Mouse (Mus musculus) CH12.LX (cell line): ENCODE measurements around the gene Rab25. TPM values are rescaled to one million over a fixed set of nuclear protein-coding genes. Genes with fewer than 3 reads are reported as not detected.

Experiments used
- DNase-seq: peaks from one replicate; pipeline ENCODE4 v3.0.0-alpha.2; 2013; ENCODE audit errors: extremely low read depth
- H3K27ac ChIP-seq: 2 replicates; pipeline ENCODE4 v1.5.1; 2012; ENCODE audit warnings: low read depth, mild to moderate bottlenecking, control low read depth, moderate library complexity; ENCODE audit not compliant: insufficient read depth
- H3K27me3 ChIP-seq: replicated peaks from 2 replicates; pipeline ENCODE3; 2012; ENCODE audit warnings: inconsistent platforms
- H3K36me3 ChIP-seq, 2 experiments: replicated peaks in 1 of 2; 2 replicates each; pipeline versions ENCODE3 to v1.6.1; 2012; ENCODE audit warnings: inconsistent platforms in 1 of 2, low read length in 1 of 2, mild to moderate bottlenecking in 1 of 2, mixed read lengths in 1 of 2, moderate library complexity in 1 of 2; ENCODE audit not compliant: control insufficient read depth in 1 of 2, insufficient read depth in 1 of 2
- H3K4me1 ChIP-seq, 2 experiments: 2 replicates each; pipeline ENCODE4 v1.6.1; 2012; ENCODE audit warnings: inconsistent platforms in 1 of 2, moderate library complexity in 1 of 2; ENCODE audit not compliant: insufficient read depth in 2 of 2, control insufficient read depth in 1 of 2
- H3K4me2 ChIP-seq: 2 replicates; pipeline ENCODE4 v1.6.1; 2012; ENCODE audit warnings: low read depth, mild to moderate bottlenecking, control low read depth; ENCODE audit not compliant: poor library complexity, insufficient read depth, severe bottlenecking
- H3K4me3 ChIP-seq, 3 experiments: fragments of 150-350 bp in 1 of 3; sonication (generic) in 1 of 3; replicated peaks in 1 of 3; 2 replicates each; pipeline versions ENCODE3 to v1.5.1; 2011 to 2012; ENCODE audit warnings: low read depth in 2 of 3, low read length in 2 of 3, mild to moderate bottlenecking in 2 of 3, moderate library complexity in 2 of 3, control low read depth in 1 of 3, improper control_type of control experiment in 1 of 3, inconsistent platforms in 1 of 3, mixed read lengths in 1 of 3; ENCODE audit not compliant: poor library complexity in 1 of 3
- H3K79me2 ChIP-seq: replicated peaks from 2 replicates; pipeline ENCODE4 v1.6.1; 2012; ENCODE audit warnings: mild to moderate bottlenecking, moderate library complexity; ENCODE audit not compliant: control insufficient read depth, poor library complexity, insufficient read depth, severe bottlenecking; ENCODE audit errors: extremely low read depth
- H3K9ac ChIP-seq: 2 replicates; pipeline ENCODE4 v1.6.1; 2012; ENCODE audit warnings: low read depth, mild to moderate bottlenecking, control low read depth, moderate library complexity; ENCODE audit not compliant: insufficient read depth
- H3K9me3 ChIP-seq: replicated peaks from 2 replicates; pipeline ENCODE3; 2012; ENCODE audit warnings: low read length, inconsistent platforms, mixed read lengths
- IRF4 ChIP-seq: IDR thresholded peaks from 2 replicates; pipeline ENCODE4 v1.6.1; 2014; ENCODE audit warnings: low read depth, mild to moderate bottlenecking, inconsistent platforms, low read length, improper control_type of control experiment
- KAT2A ChIP-seq: IDR thresholded peaks from 2 replicates; pipeline ENCODE4 v1.6.1; 2012; ENCODE audit warnings: low read length, improper control_type of control experiment, inconsistent platforms; ENCODE audit not compliant: insufficient replicate concordance
- MAX ChIP-seq: IDR thresholded peaks from 2 replicates; pipeline ENCODE4 v1.6.1; 2011; ENCODE audit warnings: low read length, improper control_type of control experiment
- MAZ ChIP-seq: IDR thresholded peaks from 2 replicates; pipeline ENCODE4 v1.6.1; 2012; ENCODE audit warnings: low read depth, mild to moderate bottlenecking, inconsistent platforms, low read length, improper control_type of control experiment, moderate library complexity
- MXI1 ChIP-seq: IDR thresholded peaks from 2 replicates; pipeline ENCODE4 v1.6.1; 2011; ENCODE audit warnings: mild to moderate bottlenecking, low read depth, low read length, improper control_type of control experiment
- NELFE ChIP-seq: IDR thresholded peaks from 2 replicates; pipeline ENCODE4 v1.6.1; 2011; ENCODE audit warnings: low read depth, low read length, improper control_type of control experiment
- NRF1 ChIP-seq: IDR thresholded peaks from 2 replicates; pipeline ENCODE4 v1.6.1; 2014; ENCODE audit warnings: low read depth, mild to moderate bottlenecking, inconsistent platforms, low read length, improper control_type of control experiment, moderate library complexity
- POLR2AphosphoS2 ChIP-seq: IDR thresholded peaks from 2 replicates; pipeline ENCODE4 v1.6.1; 2011; ENCODE audit warnings: low read depth, low read length, improper control_type of control experiment
- SIN3A ChIP-seq: IDR thresholded peaks from 2 replicates; pipeline ENCODE4 v1.6.1; 2012; ENCODE audit warnings: low read length, improper control_type of control experiment, inconsistent platforms
- SMC3 ChIP-seq: IDR thresholded peaks from 2 replicates; pipeline ENCODE4 v1.6.1; 2011; ENCODE audit warnings: low read depth, low read length, improper control_type of control experiment
- UBTF ChIP-seq: IDR thresholded peaks from 2 replicates; pipeline ENCODE4 v1.6.1; 2012; ENCODE audit warnings: low read depth, mild to moderate bottlenecking, inconsistent platforms, low read length, improper control_type of control experiment, moderate library complexity
- USF2 ChIP-seq: conservative IDR thresholded peaks from 2 replicates; pipeline ENCODE4 v1.6.1; 2011; ENCODE audit warnings: low read depth, low read length, improper control_type of control experiment
- dilution Hi-C: fragments of 300-500 bp; cut with MboI; formaldehyde crosslinking; loops from 2 replicates; pipeline ENCODE4 v1.14.3; 2020; ENCODE audit warnings: low sequenced_read_pairs; ENCODE audit not compliant: extremely low pct_unique_long_range_greater_than_20kb, extremely low pct_ligation_motif_present
- in situ Hi-C: fragments of 300-500 bp; cut with MboI; formaldehyde crosslinking; loops from 3 replicates; pipeline ENCODE4 v1.14.3; 2019; ENCODE audit warnings: low sequenced_read_pairs, low pct_ligation_motif_present, low pct_unique_long_range_greater_than_20kb, mixed read lengths
- polyA plus RNA-seq: library from polyadenylated mRNA; unstranded; fragments of >175 nt; gene quantifications from 2 replicates; pipeline ENCODE4 v1.2.1, GENCODE M21; 2012; ENCODE audit warnings: low read depth; ENCODE audit not compliant: insufficient read length
- total RNA-seq, 2 experiments: library from RNA; depleted of rRNA; stranded (reverse); fragments of 300-350 nt in 1 of 2; fragments of >200 nt in 1 of 2; gene quantifications; 2 replicates each; pipeline ENCODE4 v1.2.3; 2012 to 2014

Rab25 gene
- total and polyA plus RNA-seq, 3 experiments = 0.79 to 4.1 (median 1.8) TPM

- peaks cover 7 to 28% of the 10 kb centered on the region in 2 experiments; a peak in 3 of 4 replicates for H3K4me1 ChIP-seq
- H3K27ac ChIP-seq = no peak overlapping the region
- no peak overlapping the region for H3K9ac ChIP-seq
Observed at GRCm38 (mm10) chr3:88555069-88555605, 7.0 kb upstream of the Rab25 start.

DNA sequence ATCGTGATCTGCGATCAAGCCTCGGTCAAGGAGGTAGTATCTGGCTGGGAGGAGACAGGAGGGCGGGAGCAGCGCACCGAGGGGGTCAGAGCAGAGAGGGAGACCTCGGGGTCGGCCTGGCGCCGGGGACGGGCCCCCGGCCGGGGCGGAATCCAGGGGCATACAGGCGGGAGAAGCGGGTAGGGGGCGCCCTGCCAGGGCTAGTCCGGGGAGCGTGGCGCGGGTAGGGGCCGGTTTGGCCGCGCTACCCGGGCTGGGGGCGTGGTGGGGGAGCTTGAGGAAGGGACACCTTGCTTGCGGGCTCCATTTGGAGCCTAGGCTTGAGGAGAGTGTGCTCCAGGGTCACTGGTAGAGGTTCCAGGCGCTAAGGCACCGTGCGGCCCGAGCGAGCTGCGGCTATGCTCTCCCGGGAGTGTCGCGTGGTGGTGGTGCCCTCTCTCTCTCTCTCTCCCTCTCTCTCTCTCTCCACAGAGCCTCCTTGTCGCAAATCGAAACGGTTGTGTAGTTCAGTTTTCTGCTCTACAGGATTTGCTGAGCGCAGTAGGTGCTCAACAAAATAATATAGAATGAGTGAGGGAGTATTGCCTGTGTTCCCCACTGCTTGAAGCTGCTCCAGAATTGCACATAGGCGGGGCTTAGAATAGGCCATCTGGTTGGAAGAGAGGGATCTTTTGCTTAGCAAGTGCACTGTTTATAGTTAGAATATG lies 5.9 kb upstream of the Rab25 start:
- peaks cover 7 to 28% of the 10 kb centered on the region in 2 experiments; a peak in 3 of 4 replicates for H3K4me1 ChIP-seq
- H3K4me3 ChIP-seq = peak overlapping the region; percentile 68 to 97 (median 92)
- dilution Hi-C loops (no loop called here), in situ Hi-C loops (loop anchor here (10.0 kb wide), 1 partner anchor 201 kb away; no protein-coding TSS in a partner anchor)
- no peaks in the 10 kb centered on the region for H3K9me3 ChIP-seq
- H3K36me3 ChIP-seq = peaks cover 21 to 47% of the 10 kb centered on the region in 2 experiments
- peaks cover 14% of the 10 kb centered on the region for H3K79me2 ChIP-seq
- peak overlapping the region; percentile 55 for H3K27ac ChIP-seq
- no peaks in the 10 kb centered on the region for H3K27me3 ChIP-seq
- TF ChIP-seq KAT2A = 0 out of 2 replicates have a peak, but pooled peaks have one; percentile 4
- TF ChIP-seq SIN3A = peak; percentile 74
- no peak for TF ChIP-seq MAX
- TF ChIP-seq MXI1 = peak; percentile 72; the same call in 1 of the 2 replicates
- no peak for TF ChIP-seq NELFE
- TF ChIP-seq IRF4 = 0 out of 2 replicates have a peak, but pooled peaks have one; percentile 14
- no peak for TF ChIP-seq MAZ
- TF ChIP-seq, all 38 proteins: peak for 4
- peak; percentile 55 for DNase-seq
- peak overlapping the region; percentile 82 for H3K4me2 ChIP-seq
- peak overlapping the region; percentile 86 for H3K9ac ChIP-seq

More at GRCm38 (mm10) chr3:88555069-88555605, 7.0 kb upstream of the Rab25 start:
- no peak for DNase-seq
- Histone ChIP-seq H3K9me3 (no peaks in the 10 kb centered on the region), H3K4me3 (no peak overlapping the region), H3K27me3 (no peaks in the 10 kb centered on the region), H3K36me3 (peaks cover 30 to 53% of the 10 kb centered on the region in 2 experiments), H3K79me2 (peaks cover 14% of the 10 kb centered on the region), H3K4me2 (no peak overlapping the region)
- in situ Hi-C loops (loop anchor here (10.0 kb wide), 1 partner anchor 200 kb away; no protein-coding TSS in a partner anchor), dilution Hi-C loops (no loop called here)
- TF ChIP-seq POLR2AphosphoS2 (no peak), USF2 (no peak), SMC3 (no peak), NRF1 (no peak), UBTF (no peak)
